Mouse (Mus musculus): ENCODE measurements around the gene Stpg1. TPM values are rescaled to one million over a fixed set of nuclear protein-coding genes. Genes with fewer than 3 reads are reported as not detected.

Gene Stpg1
- total RNA-seq, 1 experiment from 2014 or later = not detected

DNA sequence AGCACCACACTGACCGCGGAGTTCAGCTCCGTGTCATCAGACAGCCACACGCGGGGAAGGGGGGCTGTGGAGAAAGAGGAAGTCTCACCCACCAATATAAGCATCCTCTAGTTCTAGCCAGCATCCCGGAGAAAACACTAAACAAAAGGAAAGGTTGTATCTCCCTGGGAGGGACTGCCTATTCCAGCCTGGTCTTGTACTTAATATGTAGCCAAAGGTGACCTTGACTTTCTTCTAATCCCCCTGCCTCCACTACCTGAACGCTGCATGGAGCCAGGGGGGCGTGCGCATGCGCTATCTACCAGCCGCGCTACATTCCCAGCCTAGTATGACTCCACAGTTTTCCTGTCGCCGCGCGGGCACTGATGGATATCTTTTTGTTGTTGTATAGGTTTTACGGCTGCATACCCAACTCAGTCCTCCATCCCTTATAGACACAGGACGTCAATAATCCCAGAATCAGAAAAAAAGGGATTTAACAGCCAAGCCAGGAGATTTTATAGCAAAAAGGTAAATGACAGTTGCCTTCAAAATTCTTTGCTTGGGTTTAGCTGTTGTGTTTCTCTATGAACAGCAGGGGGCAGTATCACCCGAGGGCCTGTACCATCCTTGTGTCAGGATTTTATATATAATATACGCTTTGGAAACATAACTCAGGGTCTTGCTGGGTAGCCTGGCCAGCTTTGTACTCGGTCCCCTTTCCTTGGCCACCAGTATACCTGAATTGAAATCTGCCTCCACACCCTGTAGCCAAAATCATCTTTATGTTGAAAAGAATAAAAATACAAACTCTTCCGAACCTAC lies 13.2 kb downstream of the Stpg1 start:
- ATAC-seq (replicated peaks in 1 of 2; ENCODE audit: insufficient read depth in 1 of 2, low FRiP score in 2 of 2, low TSS enrichment in 1 of 2, low read depth in 1 of 2, poor library complexity in 2 of 2, severe bottlenecking in 2 of 2) = peak; percentile 67 to 70

- ATAC-seq (replicated peaks in 1 of 2; ENCODE audit: insufficient read depth in 1 of 2, low FRiP score in 2 of 2, low TSS enrichment in 1 of 2, low read depth in 1 of 2, poor library complexity in 2 of 2, severe bottlenecking in 2 of 2) = no peak
These were observed 13.9 kb downstream of the Stpg1 start for GRCm38 (mm10) chr4:135508419-135509039.

- ATAC-seq (replicated peaks in 1 of 2; ENCODE audit: insufficient read depth in 1 of 2, low FRiP score in 2 of 2, low TSS enrichment in 1 of 2, low read depth in 1 of 2, poor library complexity in 2 of 2, severe bottlenecking in 2 of 2) = no peak
These were observed 14.9 kb downstream of the Stpg1 start for GRCm38 (mm10) chr4:135509515-135509914.

DNA sequence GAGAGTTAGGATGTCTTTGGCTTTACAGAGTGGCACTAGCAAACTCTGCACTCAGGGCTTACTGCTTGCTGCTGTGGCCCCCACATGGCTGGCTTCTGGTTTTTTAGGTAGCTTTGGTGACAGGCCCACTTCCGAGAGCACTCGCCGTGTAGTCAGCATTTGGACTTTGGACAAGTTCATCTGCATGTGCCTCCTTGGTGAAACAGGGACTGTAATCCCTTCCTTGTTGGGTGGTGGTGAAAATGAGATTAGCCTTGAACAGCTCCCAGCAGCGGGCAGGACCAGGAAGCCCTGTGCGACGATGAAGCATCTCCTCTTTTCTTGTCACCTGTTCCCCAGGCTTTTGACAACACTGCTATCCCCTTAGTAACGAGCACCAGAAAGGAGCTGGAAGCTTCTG lies 19.3 kb downstream of the Stpg1 start:
- ATAC-seq (replicated peaks in 1 of 2; ENCODE audit: insufficient read depth in 1 of 2, low FRiP score in 2 of 2, low TSS enrichment in 1 of 2, low read depth in 1 of 2, poor library complexity in 2 of 2, severe bottlenecking in 2 of 2) = no peak

GRCm38 (mm10) chr4:135514925-135515324 lies 20.3 kb downstream of the Stpg1 start:
- ATAC-seq (replicated peaks in 1 of 2; ENCODE audit: insufficient read depth in 1 of 2, low FRiP score in 2 of 2, low TSS enrichment in 1 of 2, low read depth in 1 of 2, poor library complexity in 2 of 2, severe bottlenecking in 2 of 2) = no peak

GRCm38 (mm10) chr4:135516351-135517316 lies 22.0 kb downstream of the Stpg1 start:
- 0 out of 4 replicates have a peak, but pooled peaks of 1 of the 2 experiments have one; percentile 47 for ATAC-seq (replicated peaks in 1 of 2; ENCODE audit: insufficient read depth in 1 of 2, low FRiP score in 2 of 2, low TSS enrichment in 1 of 2, low read depth in 1 of 2, poor library complexity in 2 of 2, severe bottlenecking in 2 of 2)

DNA sequence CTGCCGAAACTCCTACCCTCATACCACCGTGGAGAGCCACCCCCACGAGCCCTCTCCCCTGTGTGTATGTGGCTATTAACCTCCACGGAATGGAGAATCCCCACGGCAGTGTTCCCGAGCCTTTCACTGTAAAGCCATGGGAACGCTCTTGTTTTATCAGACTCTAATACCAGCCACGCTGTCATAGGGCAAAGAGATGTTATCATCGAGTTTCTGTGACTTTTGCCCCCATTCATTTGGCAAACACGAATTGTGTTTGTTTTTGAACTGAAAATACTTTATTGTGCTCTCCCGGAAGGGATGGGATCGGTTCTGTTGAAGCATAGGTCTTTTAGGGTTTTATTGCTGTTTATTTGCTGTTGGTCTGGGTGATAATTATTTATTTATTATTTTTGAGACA lies 23.5 kb downstream of the Stpg1 start:
- ATAC-seq (replicated peaks in 1 of 2; ENCODE audit: insufficient read depth in 1 of 2, low FRiP score in 2 of 2, low TSS enrichment in 1 of 2, low read depth in 1 of 2, poor library complexity in 2 of 2, severe bottlenecking in 2 of 2) = no peak

DNA sequence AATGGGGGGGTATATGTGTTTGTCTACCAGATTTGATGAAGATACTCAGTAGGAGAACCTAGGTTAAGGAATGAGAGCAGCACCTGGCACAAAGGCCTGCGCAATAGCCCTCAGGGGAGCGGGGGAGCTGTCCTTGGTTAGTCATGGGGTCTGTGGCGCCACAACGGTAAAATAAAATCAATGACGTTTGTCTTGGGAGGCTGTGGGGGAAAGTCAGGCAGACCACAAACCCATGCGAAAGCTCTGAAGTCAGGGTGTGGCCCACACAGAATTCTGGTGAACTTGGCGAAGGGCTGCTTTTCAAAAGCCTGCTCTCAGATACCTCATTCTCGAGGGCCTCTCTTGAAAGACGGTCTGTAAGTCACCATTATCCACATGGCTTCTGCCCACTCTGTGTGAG lies 25.8 kb downstream of the Stpg1 start:
- ATAC-seq (replicated peaks in 1 of 2; ENCODE audit: insufficient read depth in 1 of 2, low FRiP score in 2 of 2, low TSS enrichment in 1 of 2, low read depth in 1 of 2, poor library complexity in 2 of 2, severe bottlenecking in 2 of 2) = no peak

DNA sequence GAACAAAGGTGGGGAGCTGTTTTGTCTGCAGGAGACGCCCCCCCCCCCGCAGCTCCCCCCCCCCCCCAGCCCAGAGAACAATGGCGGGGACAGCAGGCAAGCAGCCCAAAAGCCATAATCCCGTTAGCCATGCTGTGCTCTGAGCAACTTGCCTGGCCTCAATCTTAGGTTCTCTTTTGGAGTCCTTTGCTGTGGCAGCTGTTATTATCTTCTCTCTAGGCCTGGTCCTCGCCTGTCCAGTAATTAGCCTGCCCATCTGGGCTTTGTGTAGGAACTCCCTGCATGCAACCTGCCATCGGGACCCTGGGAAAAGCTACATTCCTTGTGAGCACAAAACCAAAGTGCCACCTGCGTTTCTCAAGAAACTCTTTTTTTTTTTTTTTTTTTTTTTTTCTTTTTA lies 29.3 kb downstream of the Stpg1 start:
- ATAC-seq (replicated peaks in 1 of 2; ENCODE audit: insufficient read depth in 1 of 2, low FRiP score in 2 of 2, low TSS enrichment in 1 of 2, low read depth in 1 of 2, poor library complexity in 2 of 2, severe bottlenecking in 2 of 2) = no peak

- no peak for ATAC-seq (replicated peaks in 1 of 2; ENCODE audit: insufficient read depth in 1 of 2, low FRiP score in 2 of 2, low TSS enrichment in 1 of 2, low read depth in 1 of 2, poor library complexity in 2 of 2, severe bottlenecking in 2 of 2)
These were observed 30.5 kb downstream of the Stpg1 start for GRCm38 (mm10) chr4:135525057-135525456.

DNA sequence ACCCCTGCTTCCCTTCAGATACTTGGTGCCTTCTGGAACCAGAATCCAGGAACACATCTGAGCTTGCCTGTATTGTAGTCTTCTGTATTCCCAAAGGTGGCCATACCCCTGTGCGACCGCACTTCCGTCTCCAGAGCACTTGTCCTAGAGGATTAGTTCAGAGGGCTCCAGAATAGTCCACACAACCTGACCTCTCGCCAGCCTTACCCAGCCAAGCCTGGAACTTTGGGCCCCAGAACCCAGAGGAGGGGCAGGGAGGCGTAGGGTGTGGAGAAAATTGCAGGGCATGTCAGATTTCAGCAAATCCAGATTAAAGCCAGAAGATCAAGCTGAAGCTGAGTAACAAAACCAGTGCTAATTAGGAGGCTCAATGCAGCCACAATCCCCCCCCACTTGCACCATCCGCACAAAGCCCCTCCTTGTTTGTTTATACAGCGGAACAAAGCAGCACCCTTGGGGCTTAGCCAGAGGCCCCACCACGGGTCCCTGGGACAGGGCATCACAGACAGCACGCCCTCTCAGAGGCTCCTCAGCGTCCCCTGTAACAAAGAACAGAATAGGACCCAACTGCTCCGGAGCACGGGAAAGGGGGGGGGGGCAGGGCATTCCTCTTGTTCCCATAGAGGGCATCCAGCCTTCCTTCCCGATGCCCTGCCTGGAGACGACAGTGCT lies 31.6 kb downstream of the Stpg1 start:
- ATAC-seq (replicated peaks in 1 of 2; ENCODE audit: insufficient read depth in 1 of 2, low FRiP score in 2 of 2, low TSS enrichment in 1 of 2, low read depth in 1 of 2, poor library complexity in 2 of 2, severe bottlenecking in 2 of 2) = no peak

DNA sequence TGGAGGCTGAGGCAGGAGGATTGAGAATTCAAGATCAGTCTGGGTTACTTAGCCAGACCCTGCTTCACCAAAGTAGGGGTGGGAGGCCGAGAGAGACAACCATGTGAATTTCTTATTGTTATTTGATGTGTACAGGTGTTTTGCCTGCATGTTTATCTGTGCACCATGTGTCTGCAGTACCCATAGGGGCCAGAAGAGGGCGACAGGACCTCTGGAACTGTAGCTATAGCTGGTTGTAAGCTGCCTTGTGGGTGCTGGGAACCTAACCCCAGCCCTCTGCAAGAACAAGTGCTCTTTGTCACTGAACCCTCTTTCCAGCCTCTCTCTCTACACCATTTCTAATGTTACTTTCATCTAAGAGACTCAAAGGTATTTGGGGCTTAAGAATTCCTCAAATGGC lies 35.7 kb downstream of the Stpg1 start:
- no peak for ATAC-seq (replicated peaks in 1 of 2; ENCODE audit: insufficient read depth in 1 of 2, low FRiP score in 2 of 2, low TSS enrichment in 1 of 2, low read depth in 1 of 2, poor library complexity in 2 of 2, severe bottlenecking in 2 of 2)

DNA sequence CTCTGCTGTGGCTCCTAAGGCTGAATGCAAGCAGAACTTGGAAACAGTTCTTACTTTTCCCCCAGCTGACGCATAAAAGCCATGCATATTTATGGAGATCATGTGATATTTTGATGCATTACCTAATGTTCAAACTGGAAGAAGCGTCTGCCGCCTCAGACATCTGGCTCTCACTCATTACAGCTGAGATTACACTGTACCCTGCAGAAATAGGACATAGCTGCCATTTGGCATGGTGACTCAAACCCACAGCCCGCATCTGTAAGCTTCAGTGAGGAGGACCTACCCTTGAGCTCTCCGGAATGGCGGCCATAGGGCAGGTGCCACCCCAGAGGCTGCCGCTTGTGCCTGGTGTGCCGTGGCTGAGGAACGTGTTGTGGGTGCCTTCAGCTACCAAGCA lies 36.6 kb downstream of the Stpg1 start:
- ATAC-seq (replicated peaks in 1 of 2; ENCODE audit: insufficient read depth in 1 of 2, low FRiP score in 2 of 2, low TSS enrichment in 1 of 2, low read depth in 1 of 2, poor library complexity in 2 of 2, severe bottlenecking in 2 of 2) = no peak

- no peak for ATAC-seq (replicated peaks in 1 of 2; ENCODE audit: insufficient read depth in 1 of 2, low FRiP score in 2 of 2, low TSS enrichment in 1 of 2, low read depth in 1 of 2, poor library complexity in 2 of 2, severe bottlenecking in 2 of 2)
These were observed 37.4 kb downstream of the Stpg1 start for GRCm38 (mm10) chr4:135531771-135532613.

DNA sequence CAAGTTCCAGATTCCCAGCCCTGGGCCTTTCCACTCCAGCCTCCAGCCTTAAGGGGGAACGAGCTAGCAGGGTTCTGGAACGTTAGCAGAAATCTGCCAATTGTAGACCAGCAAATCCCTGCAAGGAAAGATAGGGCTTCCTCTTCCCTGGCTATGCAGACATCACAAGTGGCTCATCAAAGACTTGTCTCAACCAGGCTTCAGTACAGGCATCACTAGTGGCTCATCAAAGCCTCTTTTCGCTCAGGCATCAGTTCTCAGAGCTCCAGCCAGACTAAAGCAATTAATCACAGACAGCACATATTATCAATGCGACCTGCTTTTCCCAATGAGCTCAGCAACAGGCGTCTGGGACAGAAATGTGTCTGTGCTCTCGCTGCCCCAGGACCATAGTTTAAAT lies 38.4 kb downstream of the Stpg1 start:
- no peak for ATAC-seq (replicated peaks in 1 of 2; ENCODE audit: insufficient read depth in 1 of 2, low FRiP score in 2 of 2, low TSS enrichment in 1 of 2, low read depth in 1 of 2, poor library complexity in 2 of 2, severe bottlenecking in 2 of 2)

DNA sequence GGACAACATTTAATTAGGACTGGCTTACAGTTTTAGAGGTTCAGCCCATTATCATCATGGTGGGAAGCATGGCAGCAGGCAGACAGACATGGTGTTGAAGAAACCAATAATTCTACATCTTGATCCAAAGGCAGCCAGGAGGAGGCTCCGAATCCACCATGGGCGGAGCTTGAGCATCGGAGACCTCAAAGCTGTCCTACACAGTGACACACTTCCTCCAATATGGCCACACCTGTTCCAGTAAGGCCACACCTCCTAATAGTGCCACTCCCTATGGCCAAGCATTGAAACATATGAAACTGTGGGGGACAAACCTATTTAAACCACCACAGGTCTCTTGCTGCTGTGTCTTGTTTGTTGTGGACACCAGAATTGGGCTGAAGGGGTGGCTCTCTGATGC lies 40.4 kb downstream of the Stpg1 start:
- no peak for ATAC-seq (replicated peaks in 1 of 2; ENCODE audit: insufficient read depth in 1 of 2, low FRiP score in 2 of 2, low TSS enrichment in 1 of 2, low read depth in 1 of 2, poor library complexity in 2 of 2, severe bottlenecking in 2 of 2)

DNA sequence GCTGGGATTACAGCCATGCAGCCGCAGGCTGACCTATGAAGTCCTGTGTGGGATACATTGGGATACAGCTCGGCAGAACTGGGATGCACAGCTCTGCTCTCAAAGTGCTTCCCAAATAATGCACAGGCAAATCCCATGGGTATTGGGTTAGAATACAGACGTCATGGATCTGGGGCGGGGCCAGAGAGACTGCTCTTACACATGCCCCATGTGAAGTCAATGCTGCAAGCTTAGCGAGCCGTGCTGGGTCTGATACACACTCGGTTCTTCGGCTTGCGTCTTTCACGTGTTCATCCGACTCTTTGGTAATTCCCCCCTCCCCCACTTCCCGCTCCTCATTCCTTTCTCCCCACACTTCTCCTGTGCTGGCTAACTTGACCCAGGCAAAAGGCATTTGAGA lies 44.5 kb downstream of the Stpg1 start:
- ATAC-seq (replicated peaks in 1 of 2; ENCODE audit: insufficient read depth in 1 of 2, low FRiP score in 2 of 2, low TSS enrichment in 1 of 2, low read depth in 1 of 2, poor library complexity in 2 of 2, severe bottlenecking in 2 of 2) = no peak

All from hematopoietic stem cell, adult 5-6 weeks (primary cell).